Mouse (Mus musculus): ENCODE data around the gene Mfsd4b1. TPM values are rescaled to one million over a fixed set of nuclear protein-coding genes. Genes with fewer than 3 reads are reported as not detected.

The Mfsd4b1 gene
- polyA plus RNA-seq, 1 experiment from 2014 or later = 0.14 TPM

GRCm38 (mm10) chr10:39974982-39975381, 50.1 kb downstream of the Mfsd4b1 start:
- no peaks in the 10 kb centered on the region for H3K36me3 ChIP-seq (ENCODE audit: control insufficient read depth, insufficient read depth, low read length)
- no peak overlapping the region for H3K9ac ChIP-seq (ENCODE audit: low read length)
- no peak overlapping the region for H3K4me3 ChIP-seq (ENCODE audit: low read depth, low read length)
- H3K9me3 ChIP-seq (ENCODE audit: control insufficient read depth, low read length) = peaks cover 3% of the 10 kb centered on the region; the same call in 1 of the 2 replicates
- WGBS = 68% methylated on average over 11 of the region's 11 CpGs
- ATAC-seq (replicated peaks; ENCODE audit: low FRiP score, low TSS enrichment, low read depth) = no peak
- no peaks in the 10 kb centered on the region for H3K4me1 ChIP-seq (replicated peaks; ENCODE audit: control insufficient read depth, insufficient read depth, low read length)
- H3K4me2 ChIP-seq (ENCODE audit: low read length) = no peak overlapping the region
- no peak overlapping the region for H3K27ac ChIP-seq (ENCODE audit: low read depth)
- no peaks in the 10 kb centered on the region for H3K27me3 ChIP-seq (replicated peaks; ENCODE audit: control insufficient read depth, insufficient read depth, low read length)
- DNase-seq (ENCODE audit: low spot score) = no peak

GRCm38 (mm10) chr10:39967512-39967911, 57.6 kb downstream of the Mfsd4b1 start:
- no peaks in the 10 kb centered on the region for H3K9me3 ChIP-seq (ENCODE audit: control insufficient read depth, low read length)
- H3K36me3 ChIP-seq (ENCODE audit: control insufficient read depth, insufficient read depth, low read length) = no peaks in the 10 kb centered on the region
- no peak overlapping the region for H3K4me2 ChIP-seq (ENCODE audit: low read length)
- ATAC-seq (replicated peaks; ENCODE audit: low FRiP score, low TSS enrichment, low read depth) (no peak), DNase-seq (ENCODE audit: low spot score) (no peak)
- no peaks in the 10 kb centered on the region for H3K4me1 ChIP-seq (replicated peaks; ENCODE audit: control insufficient read depth, insufficient read depth, low read length)
- no peak overlapping the region for H3K9ac ChIP-seq (ENCODE audit: low read length)
- no peaks in the 10 kb centered on the region for H3K27me3 ChIP-seq (replicated peaks; ENCODE audit: control insufficient read depth, insufficient read depth, low read length)
- WGBS = 76% methylated on average over 3 of the region's 3 CpGs
- no peak overlapping the region for H3K27ac ChIP-seq (ENCODE audit: low read depth)
- H3K4me3 ChIP-seq (ENCODE audit: low read depth, low read length) = no peak overlapping the region

GRCm38 (mm10) chr10:39961906-39962305, 63.2 kb downstream of the Mfsd4b1 start:
- Histone ChIP-seq H3K27me3 (replicated peaks; ENCODE audit: control insufficient read depth, insufficient read depth, low read length) (no peaks in the 10 kb centered on the region), H3K4me2 (ENCODE audit: low read length) (no peak overlapping the region), H3K4me3 (ENCODE audit: low read depth, low read length) (no peak overlapping the region), H3K27ac (ENCODE audit: low read depth) (no peak overlapping the region), H3K9me3 (ENCODE audit: control insufficient read depth, low read length) (no peaks in the 10 kb centered on the region), H3K9ac (ENCODE audit: low read length) (no peak overlapping the region), H3K36me3 (ENCODE audit: control insufficient read depth, insufficient read depth, low read length) (no peaks in the 10 kb centered on the region), H3K4me1 (replicated peaks; ENCODE audit: control insufficient read depth, insufficient read depth, low read length) (no peaks in the 10 kb centered on the region)
- DNase-seq (ENCODE audit: low spot score) (no peak), ATAC-seq (replicated peaks; ENCODE audit: low FRiP score, low TSS enrichment, low read depth) (no peak)
- WGBS = 28% methylated on average over 1 of the region's 1 CpGs

- DNase-seq (ENCODE audit: low spot score) (no peak), ATAC-seq (replicated peaks; ENCODE audit: low FRiP score, low TSS enrichment, low read depth) (peak; percentile 41; the same call in 1 of the 2 replicates)
- peak overlapping the region; percentile 62 for H3K4me2 ChIP-seq (ENCODE audit: low read length)
- H3K4me3 ChIP-seq (ENCODE audit: low read depth, low read length) = no peak overlapping the region
- no peaks in the 10 kb centered on the region for H3K36me3 ChIP-seq (ENCODE audit: control insufficient read depth, insufficient read depth, low read length)
- no peaks in the 10 kb centered on the region for H3K27me3 ChIP-seq (replicated peaks; ENCODE audit: control insufficient read depth, insufficient read depth, low read length)
- WGBS = 44% methylated on average over 11 of the region's 11 CpGs
- no peaks in the 10 kb centered on the region for H3K9me3 ChIP-seq (ENCODE audit: control insufficient read depth, low read length)
- H3K4me1 ChIP-seq (replicated peaks; ENCODE audit: control insufficient read depth, insufficient read depth, low read length) = no peaks in the 10 kb centered on the region
- no peak overlapping the region for H3K27ac ChIP-seq (ENCODE audit: low read depth)
- no peak overlapping the region for H3K9ac ChIP-seq (ENCODE audit: low read length)
Measured at GRCm38 (mm10) chr10:39960441-39960822, 64.6 kb downstream of the Mfsd4b1 start.

- under 1% methylated on average over 38 of the region's 38 CpGs for WGBS
- Histone ChIP-seq H3K27ac (ENCODE audit: low read depth) (0 out of 2 replicates have a peak within 1 kb of the TSS, but pooled peaks have one; percentile 1), H3K9me3 (ENCODE audit: control insufficient read depth, low read length) (no peaks in the 10 kb centered on the region), H3K27me3 (replicated peaks; ENCODE audit: control insufficient read depth, insufficient read depth, low read length) (no peaks in the 10 kb centered on the region), H3K4me3 (ENCODE audit: low read depth, low read length) (peak within 1 kb of the TSS; percentile 44), H3K36me3 (ENCODE audit: control insufficient read depth, insufficient read depth, low read length) (no peaks in the 10 kb centered on the region), H3K9ac (ENCODE audit: low read length) (peak within 1 kb of the TSS; percentile 25), H3K4me1 (replicated peaks; ENCODE audit: control insufficient read depth, insufficient read depth, low read length) (no peaks in the 10 kb centered on the region), H3K4me2 (ENCODE audit: low read length) (peak within 1 kb of the TSS; percentile 62)
- DNase-seq (ENCODE audit: low spot score) (peak; percentile 94), ATAC-seq (replicated peaks; ENCODE audit: low FRiP score, low TSS enrichment, low read depth) (peak; percentile 100)
Measured at GRCm38 (mm10) chr10:39959761-39960440, 65.2 kb downstream of the Mfsd4b1 start, which contains the start of gene Mfsd4b3. Gene Mfsd4b3 (minus strand): TSS chr10:39960153.

GRCm38 (mm10) chr10:39958266-39958665, 66.8 kb downstream of the Mfsd4b1 start:
- 69% methylated on average over 4 of the region's 4 CpGs for WGBS
- Histone ChIP-seq H3K4me2 (ENCODE audit: low read length) (no peak overlapping the region), H3K9ac (ENCODE audit: low read length) (no peak overlapping the region), H3K4me1 (replicated peaks; ENCODE audit: control insufficient read depth, insufficient read depth, low read length) (no peaks in the 10 kb centered on the region), H3K9me3 (ENCODE audit: control insufficient read depth, low read length) (no peaks in the 10 kb centered on the region), H3K27ac (ENCODE audit: low read depth) (no peak overlapping the region), H3K27me3 (replicated peaks; ENCODE audit: control insufficient read depth, insufficient read depth, low read length) (no peaks in the 10 kb centered on the region), H3K36me3 (ENCODE audit: control insufficient read depth, insufficient read depth, low read length) (no peaks in the 10 kb centered on the region), H3K4me3 (ENCODE audit: low read depth, low read length) (no peak overlapping the region)
- no peak for ATAC-seq (replicated peaks; ENCODE audit: low FRiP score, low TSS enrichment, low read depth)
- DNase-seq (ENCODE audit: low spot score) = no peak

- Histone ChIP-seq H3K4me3 (ENCODE audit: low read depth, low read length) (no peak overlapping the region), H3K4me2 (ENCODE audit: low read length) (no peak overlapping the region), H3K9me3 (ENCODE audit: control insufficient read depth, low read length) (no peaks in the 10 kb centered on the region), H3K36me3 (ENCODE audit: control insufficient read depth, insufficient read depth, low read length) (no peaks in the 10 kb centered on the region), H3K4me1 (replicated peaks; ENCODE audit: control insufficient read depth, insufficient read depth, low read length) (no peaks in the 10 kb centered on the region), H3K9ac (ENCODE audit: low read length) (no peak overlapping the region), H3K27me3 (replicated peaks; ENCODE audit: control insufficient read depth, insufficient read depth, low read length) (no peaks in the 10 kb centered on the region), H3K27ac (ENCODE audit: low read depth) (no peak overlapping the region)
- ATAC-seq (replicated peaks; ENCODE audit: low FRiP score, low TSS enrichment, low read depth) (no peak), DNase-seq (ENCODE audit: low spot score) (no peak)
- WGBS = 73% methylated on average over 2 of the region's 2 CpGs
Measured at GRCm38 (mm10) chr10:39956340-39956878, 68.7 kb downstream of the Mfsd4b1 start.

- ATAC-seq (replicated peaks; ENCODE audit: low FRiP score, low TSS enrichment, low read depth) (no peak), DNase-seq (ENCODE audit: low spot score) (no peak)
- no peaks in the 10 kb centered on the region for H3K27me3 ChIP-seq (replicated peaks; ENCODE audit: control insufficient read depth, insufficient read depth, low read length)
- no peak overlapping the region for H3K4me2 ChIP-seq (ENCODE audit: low read length)
- H3K27ac ChIP-seq (ENCODE audit: low read depth) = no peak overlapping the region
- H3K36me3 ChIP-seq (ENCODE audit: control insufficient read depth, insufficient read depth, low read length) = no peaks in the 10 kb centered on the region
- no peak overlapping the region for H3K4me3 ChIP-seq (ENCODE audit: low read depth, low read length)
- WGBS = 76% methylated on average over 2 of the region's 2 CpGs
- no peak overlapping the region for H3K9ac ChIP-seq (ENCODE audit: low read length)
- H3K4me1 ChIP-seq (replicated peaks; ENCODE audit: control insufficient read depth, insufficient read depth, low read length) = no peaks in the 10 kb centered on the region
- no peaks in the 10 kb centered on the region for H3K9me3 ChIP-seq (ENCODE audit: control insufficient read depth, low read length)
Measured at GRCm38 (mm10) chr10:39955163-39955562, 69.9 kb downstream of the Mfsd4b1 start.

Data from intestine, embryonic 14.5 days (tissue).